Mouse (Mus musculus) MEL (cell line): Measurements from ENCODE around the gene Tspan32.

ENCODE experiments used
- BHLHE40 ChIP-seq: IDR thresholded peaks from 2 replicates; pipeline ENCODE4 v1.6.1; 2012; ENCODE audit warnings: low read depth, mild to moderate bottlenecking, inconsistent platforms, low read length, improper control_type of control experiment, borderline replicate concordance
- CHD2 ChIP-seq: IDR thresholded peaks from 2 replicates; pipeline ENCODE4 v1.6.1; 2011; ENCODE audit warnings: low read length, improper control_type of control experiment
- CTCF ChIP-seq, 3 experiments: IDR thresholded peaks in 2 of 3; conservative IDR thresholded peaks in 1 of 3; 2 replicates each; pipeline ENCODE4 v1.5.1; 2011 to 2012; ENCODE audit warnings: low read length in 3 of 3, low read depth in 2 of 3, mild to moderate bottlenecking in 2 of 3, improper control_type of control experiment in 1 of 3, inconsistent platforms in 1 of 3, mixed read lengths in 1 of 3, moderate library complexity in 1 of 3; ENCODE audit not compliant: control insufficient read depth in 1 of 3, insufficient read depth in 1 of 3, poor library complexity in 1 of 3, severe bottlenecking in 1 of 3
- ELF1 ChIP-seq: IDR thresholded peaks from 2 replicates; pipeline ENCODE4 v1.6.1; 2014; ENCODE audit warnings: low read depth, mild to moderate bottlenecking, inconsistent platforms, low read length, improper control_type of control experiment, moderate library complexity
- EP300 ChIP-seq, 2 experiments: IDR thresholded peaks; 2 replicates each; pipeline ENCODE4 v1.6.1; 2011; ENCODE audit warnings: improper control_type of control experiment in 2 of 2, low read length in 2 of 2, low read depth in 1 of 2, mild to moderate bottlenecking in 1 of 2
- MAFK ChIP-seq: IDR thresholded peaks from 2 replicates; pipeline ENCODE4 v1.6.1; 2011; ENCODE audit warnings: low read depth, mild to moderate bottlenecking, low read length, improper control_type of control experiment, borderline replicate concordance
- MEF2A ChIP-seq: IDR thresholded peaks from 2 replicates; pipeline ENCODE4 v1.6.1; 2014; ENCODE audit warnings: low read depth, mild to moderate bottlenecking, inconsistent platforms, low read length, improper control_type of control experiment; ENCODE audit not compliant: poor library complexity, insufficient replicate concordance, severe bottlenecking; ENCODE audit errors: extremely low read depth
- POLR2A ChIP-seq, 2 experiments: IDR thresholded peaks; 2 replicates each; pipeline ENCODE4 v1.6.1; 2011 to 2012; ENCODE audit warnings: low read length in 2 of 2, mild to moderate bottlenecking in 2 of 2, control low read depth in 1 of 2, improper control_type of control experiment in 1 of 2, low read depth in 1 of 2, moderate library complexity in 1 of 2; ENCODE audit not compliant: control insufficient read depth in 1 of 2, insufficient read depth in 1 of 2, poor library complexity in 1 of 2
- POLR2AphosphoS2 ChIP-seq: IDR thresholded peaks from 2 replicates; pipeline ENCODE4 v1.6.1; 2011; ENCODE audit warnings: low read length, improper control_type of control experiment
- TBP ChIP-seq: IDR thresholded peaks from 2 replicates; pipeline ENCODE4 v1.8.0; 2011; ENCODE audit warnings: low read depth, low read length, improper control_type of control experiment
- UBTF ChIP-seq: IDR thresholded peaks from 2 replicates; pipeline ENCODE4 v1.6.1; 2012; ENCODE audit warnings: low read depth, mild to moderate bottlenecking, inconsistent platforms, low read length, improper control_type of control experiment, moderate library complexity, borderline replicate concordance; ENCODE audit not compliant: insufficient read depth
- USF1 ChIP-seq: IDR thresholded peaks from 2 replicates; pipeline ENCODE4 v1.6.1; 2014; ENCODE audit warnings: low read depth, mild to moderate bottlenecking, inconsistent platforms, low read length, improper control_type of control experiment, moderate library complexity
- ZC3H11A ChIP-seq: IDR thresholded peaks from 2 replicates; pipeline ENCODE4 v1.6.1; 2012; ENCODE audit warnings: low read depth, mild to moderate bottlenecking, inconsistent platforms, low read length, improper control_type of control experiment
- ZKSCAN1 ChIP-seq: IDR thresholded peaks from 2 replicates; pipeline ENCODE4 v1.6.1; 2012; ENCODE audit warnings: low read depth, mild to moderate bottlenecking, inconsistent platforms, low read length, improper control_type of control experiment, moderate library complexity

GRCm38 (mm10) chr7:143011226-143011625 lies 6.4 kb downstream of the Tspan32 start:
- no peak for TF ChIP-seq MAFK
- TF ChIP-seq CHD2 = no peak
- TF ChIP-seq CTCF (IDR thresholded peaks at IDR 0.05 in 2 of 3, conservative IDR thresholded peaks at IDR 0.05 in 1 of 3; ENCODE audit: control insufficient read depth in 1 of 3, insufficient read depth in 1 of 3, low read depth in 2 of 3, low read length in 3 of 3, poor library complexity in 1 of 3, severe bottlenecking in 1 of 3) = no peak
- no peak for TF ChIP-seq UBTF
- TF ChIP-seq TBP = no peak
- TF ChIP-seq POLR2A (IDR thresholded peaks at IDR 0.05; ENCODE audit: control insufficient read depth in 1 of 2, insufficient read depth in 1 of 2, low read depth in 1 of 2, low read length in 2 of 2, poor library complexity in 1 of 2) = peak in 1 of 2 experiments; percentile 32; a peak in 1 of 4 replicates
- TF ChIP-seq EP300 (IDR thresholded peaks at IDR 0.05; ENCODE audit: low read depth in 1 of 2, low read length in 2 of 2) = no peak
- no peak for TF ChIP-seq MEF2A
- TF ChIP-seq POLR2AphosphoS2 = peak; percentile 39; the same call in 1 of the 2 replicates
- TF ChIP-seq USF1 = no peak
- no peak for TF ChIP-seq ZKSCAN1
- no peak for TF ChIP-seq ZC3H11A
- no peak for TF ChIP-seq ELF1
- no peak for TF ChIP-seq BHLHE40
